ENCODE assay signal across 18 mouse cellular contexts in genomic region chr2:71347160-71347559, GRCm38 (mm10).
"Had no signal": no experiment of that assay in that cellular context is flagged by ENCODE, and none has a peak within 500 bp of the region (broad histone marks: within the 10 kb centered on the region; RNA-seq: fewer than 3 reads in every experiment).

No protein-coding gene starts in this region.

- DNase-seq: lung, adult 18-20 months; lung, embryonic 14.5 days; lung, postnatal 10 days; lung, postnatal 4 days; midbrain, embryonic 14.5 days; retina, postnatal 1 day; right cerebral cortex, adult 18-20 months; right cerebral cortex, postnatal 25 days; right cerebral cortex, postnatal 4 days; spleen, adult 18-20 months; thymus, adult 18-20 months; thymus, postnatal 14 days; thymus, postnatal 36 days had no signal

- ATAC-seq: midbrain, embryonic 16.5 days had no signal

- H3K4me3 ChIP-seq: midbrain, embryonic 10.5 days; midbrain, embryonic 12.5 days; myocyte; neural tube, embryonic 12.5 days had no signal

- H3K27me3 ChIP-seq: midbrain, embryonic 12.5 days; neural tube, embryonic 12.5 days had no signal

- H3K4me1 ChIP-seq: neural tube, embryonic 12.5 days had no signal

- H3K9ac ChIP-seq: lung, embryonic 14.5 days; midbrain, embryonic 12.5 days; neural tube, embryonic 12.5 days had no signal

- H3K4me2 ChIP-seq: lung, embryonic 14.5 days; midbrain, embryonic 12.5 days; neural tube, embryonic 12.5 days had no signal

- H3K27ac ChIP-seq: midbrain, embryonic 10.5 days; midbrain, embryonic 12.5 days; neural tube, embryonic 12.5 days had no signal
